Mouse (Mus musculus) lung, postnatal 10 days (tissue): Measurements from ENCODE around the gene Vmn1r230.

Experiments
- DNase-seq: peaks from one replicate; pipeline ENCODE4 v3.0.0; 2021

Gene Vmn1r230

GRCm38 (mm10) chr17:20840144-20840543, at the start of gene Vmn1r230:
Gene Vmn1r230, plus strand, starts transcription at chr17:20840444.
- no peak for DNase-seq

- DNase-seq, result no peak
These were observed 29.0 kb upstream of the Vmn1r230 start, which contains the start of gene Vmn1r229 for GRCm38 (mm10) chr17:20811255-20811654. Gene Vmn1r229, plus strand, starts transcription at chr17:20811555.
